13 mouse cellular contexts compared by ENCODE assay signal in genomic region chr15:61439623-61440170, GRCm38 (mm10).
A peak's percentile ranks its signal among the peaks of the same experiment; 100 is the strongest.
DNase-seq lines count a peak whose midpoint lies in the region; ATAC-seq and TF ChIP-seq lines count a peak whose summit lies in the region.
"Had no signal": no experiment of that assay in that cellular context is flagged by ENCODE, and none has a peak within 500 bp of the region (broad histone marks: within the 10 kb centered on the region; RNA-seq: fewer than 3 reads in every experiment).

No protein-coding gene starts in this region.

- no peaks in the 10 kb centered on the region for H3K9me3 ChIP-seq in E14TG2a.4 (ENCODE audit: low read length)
- H3K9me3 ChIP-seq in forebrain, embryonic 12.5 days, result no peaks in the 10 kb centered on the region

- peak; percentile 50 to 55 for DNase-seq in spleen, postnatal 36 days (ENCODE audit: low spot score in 2 of 2)
- DNase-seq in spleen, adult 12 weeks (ENCODE audit: low spot score), result no peak
- DNase-seq in induced T-regulatory cell, adult 2 months (ENCODE audit: low read depth), result peak; percentile 68
- no peak for DNase-seq in embryo, embryonic 10.5 days (ENCODE audit: low spot score)
- no peak for DNase-seq in cerebellum, postnatal 4 days (ENCODE audit: low spot score in 2 of 2)
- DNase-seq: adrenal gland, postnatal 25 days; cerebellum, adult 11-12 months; midbrain, embryonic 14.5 days; thymus, postnatal 25 days had no signal

- peak; percentile 18; the same call in 1 of the 2 replicates for TF ChIP-seq CTCF in E14TG2a.4 (conservative IDR thresholded peaks at IDR 0.05; ENCODE audit: low read length)

- no peaks in the 10 kb centered on the region for H3K4me1 ChIP-seq in E14TG2a.4 (replicated peaks; ENCODE audit: low read depth, low read length)
- H3K4me1 ChIP-seq in forebrain, embryonic 12.5 days, result no peaks in the 10 kb centered on the region

- no peak overlapping the region for H3K27ac ChIP-seq in forebrain, embryonic 12.5 days
- H3K27ac ChIP-seq: macrophage had no signal

- no peak overlapping the region for H3K9ac ChIP-seq in forebrain, embryonic 12.5 days

- no peak overlapping the region for H3K4me3 ChIP-seq in E14TG2a.4 (replicated peaks; ENCODE audit: low read length)
- no peak overlapping the region for H3K4me3 ChIP-seq in forebrain, embryonic 12.5 days (replicated peaks)
- H3K4me3 ChIP-seq: erythroblast, embryonic 14.5 days had no signal

- 93% methylated on average over 2 of the region's 2 CpGs for WGBS in forebrain, embryonic 12.5 days

- no peak for ATAC-seq in forebrain, embryonic 12.5 days (ENCODE audit: low FRiP score)

- no peaks in the 10 kb centered on the region for H3K27me3 ChIP-seq in E14TG2a.4 (ENCODE audit: insufficient read depth, low read length)
- no peaks in the 10 kb centered on the region for H3K27me3 ChIP-seq in forebrain, embryonic 12.5 days

- no peaks in the 10 kb centered on the region for H3K36me3 ChIP-seq in E14TG2a.4 (ENCODE audit: insufficient read depth, low read length)
- no peaks in the 10 kb centered on the region for H3K36me3 ChIP-seq in forebrain, embryonic 12.5 days (replicated peaks)

- H3K4me2 ChIP-seq in forebrain, embryonic 12.5 days, result no peak overlapping the region

Comparison
In these comparisons a context has a peak if more than half of its experiments do, and no peak if none do; other contexts are left out.
1. DNase-seq: peak in spleen, postnatal 36 days (2 of 2) and induced T-regulatory cell, adult 2 months (single experiment); none in spleen, adult 12 weeks (single experiment), embryo, embryonic 10.5 days (single experiment) and cerebellum, postnatal 4 days (0 of 2).